8 mouse cellular contexts compared by ENCODE assay signal in the genomic region with DNA sequence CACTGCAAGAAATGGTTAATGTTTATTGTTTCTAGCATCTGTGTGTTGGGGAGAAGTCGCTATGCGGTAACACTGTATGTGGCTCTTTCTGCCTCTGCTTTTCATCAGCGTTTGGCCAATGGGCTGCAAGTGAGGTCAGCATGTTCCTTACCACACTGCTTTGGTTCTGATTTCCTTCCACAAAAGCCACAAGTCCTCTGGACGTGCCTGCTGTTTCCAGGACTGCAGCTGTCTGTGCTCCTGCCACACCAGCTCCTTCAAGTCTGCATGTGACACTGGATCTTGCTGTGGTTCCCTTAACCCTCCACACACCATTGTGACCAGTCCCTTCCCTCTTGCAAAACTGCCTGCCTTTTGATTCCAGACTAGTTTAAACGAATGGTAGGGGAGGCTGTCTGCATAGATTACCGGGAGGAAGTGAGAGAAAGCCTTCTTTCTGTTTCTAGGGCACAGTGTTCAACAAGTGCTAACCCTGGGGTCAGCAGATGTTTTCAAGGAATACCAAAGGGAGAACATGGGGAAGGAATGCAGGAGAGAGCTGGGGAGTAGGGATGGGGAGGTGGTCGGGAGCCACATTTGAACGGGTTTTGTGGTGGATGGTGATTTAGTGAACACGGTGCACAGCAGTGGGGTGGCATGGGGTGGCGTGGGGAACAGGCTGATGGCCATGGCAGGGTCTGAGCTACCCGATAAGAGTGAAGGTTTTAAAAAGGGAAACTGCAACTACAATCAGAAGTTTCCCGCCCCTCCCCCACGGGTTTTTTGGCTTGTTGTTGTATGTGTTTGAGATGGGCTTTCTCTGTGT. TPM values are rescaled to one million over a fixed set of nuclear protein-coding genes. Genes with fewer than 3 reads are reported as not detected.
DNase-seq lines count a peak whose midpoint lies in the region; ATAC-seq lines count a peak whose summit lies in the region.

No protein-coding gene starts in this region.

- no peaks in the 10 kb centered on the region for H3K9me3 ChIP-seq in kidney, embryonic 14.5 days (ENCODE audit: control insufficient read depth, low read length)
- no peaks in the 10 kb centered on the region for H3K9me3 ChIP-seq in lung, embryonic 15.5 days
- H3K9me3 ChIP-seq in neural tube, embryonic 14.5 days (ENCODE audit: control insufficient read depth, low read length), result no peaks in the 10 kb centered on the region

- H3K4me2 ChIP-seq in kidney, embryonic 14.5 days (replicated peaks; ENCODE audit: low read depth, low read length), result peak overlapping the region; percentile 4; the same call in 1 of the 2 replicates
- peak overlapping the region; percentile 47 for H3K4me2 ChIP-seq in lung, embryonic 15.5 days
- H3K4me2 ChIP-seq in neural tube, embryonic 14.5 days (ENCODE audit: low read depth, low read length), result peak overlapping the region; percentile 6; the same call in 1 of the 2 replicates

- peak; percentile 59 to 66 for DNase-seq in left cerebral cortex, postnatal 10 days (ENCODE audit: extremely low spot score in 1 of 2, low spot score in 2 of 2)
- no peak for DNase-seq in left cerebral cortex, adult 18-20 months (ENCODE audit: low spot score in 2 of 2)
- peak; percentile 75 for DNase-seq in heart, adult 8-10 months (ENCODE audit: low spot score)
- DNase-seq in frontal cortex, postnatal 25 days (ENCODE audit: low spot score in 2 of 2), result no peak

- WGBS in kidney, embryonic 14.5 days, result 11% methylated on average over 13 of the region's 13 CpGs
- 15% methylated on average over 13 of the region's 13 CpGs for WGBS in lung, embryonic 15.5 days
- 4% methylated on average over 13 of the region's 13 CpGs for WGBS in neural tube, embryonic 14.5 days

- no peaks in the 10 kb centered on the region for H3K27me3 ChIP-seq in kidney, embryonic 14.5 days (ENCODE audit: control insufficient read depth, insufficient read depth, low read length)
- no peaks in the 10 kb centered on the region for H3K27me3 ChIP-seq in lung, embryonic 15.5 days
- H3K27me3 ChIP-seq in neural tube, embryonic 14.5 days (ENCODE audit: control insufficient read depth, insufficient read depth, low read length), result no peaks in the 10 kb centered on the region

- H3K4me3 ChIP-seq in brown adipose tissue, adult 24 weeks (ENCODE audit: insufficient read depth, low read depth, low read length), result no peak overlapping the region
- no peak overlapping the region for H3K4me3 ChIP-seq in kidney, embryonic 14.5 days (ENCODE audit: low read length)
- H3K4me3 ChIP-seq in lung, embryonic 15.5 days, result no peak overlapping the region
- H3K4me3 ChIP-seq in neural tube, embryonic 14.5 days (ENCODE audit: low read depth, low read length), result no peak overlapping the region

- intact Hi-C loops in left cerebral cortex, postnatal 10 days (cut with DNase I), result loop anchor here (5.0 to 10.0 kb wide), 2 partner anchors 42 to 281 kb away; no protein-coding TSS in a partner anchor

- H3K4me1 ChIP-seq in brown adipose tissue, adult 24 weeks (ENCODE audit: control insufficient read depth, insufficient read depth, insufficient read length, low read length), result peaks cover 15% of the 10 kb centered on the region
- H3K4me1 ChIP-seq in kidney, embryonic 14.5 days (ENCODE audit: control insufficient read depth, insufficient read depth, low read length), result peaks cover 25% of the 10 kb centered on the region; the same call in 1 of the 2 replicates
- peaks cover 41% of the 10 kb centered on the region for H3K4me1 ChIP-seq in lung, embryonic 15.5 days
- H3K4me1 ChIP-seq in neural tube, embryonic 14.5 days (ENCODE audit: control insufficient read depth, insufficient read depth, low read length), result peaks cover 29% of the 10 kb centered on the region

- H3K9ac ChIP-seq in kidney, embryonic 14.5 days (ENCODE audit: low read depth, low read length), result no peak overlapping the region
- no peak overlapping the region for H3K9ac ChIP-seq in lung, embryonic 15.5 days
- H3K9ac ChIP-seq in neural tube, embryonic 14.5 days (replicated peaks; ENCODE audit: low read depth, low read length), result no peak overlapping the region

- no peaks in the 10 kb centered on the region for H3K36me3 ChIP-seq in kidney, embryonic 14.5 days (ENCODE audit: control insufficient read depth, insufficient read depth, low read length)
- H3K36me3 ChIP-seq in lung, embryonic 15.5 days, result no peaks in the 10 kb centered on the region
- H3K36me3 ChIP-seq in neural tube, embryonic 14.5 days (ENCODE audit: control insufficient read depth, insufficient read depth, low read length), result no peaks in the 10 kb centered on the region

- H3K27ac ChIP-seq in brown adipose tissue, adult 24 weeks (replicated peaks; ENCODE audit: low read depth, low read length), result peak overlapping the region; percentile 67
- peak overlapping the region; percentile 92 for H3K27ac ChIP-seq in kidney, embryonic 14.5 days (ENCODE audit: low read depth, low read length)
- H3K27ac ChIP-seq in lung, embryonic 15.5 days, result peak overlapping the region; percentile 91
- H3K27ac ChIP-seq in neural tube, embryonic 14.5 days (ENCODE audit: low read depth, low read length), result peak overlapping the region; percentile 99

- ATAC-seq in kidney, embryonic 14.5 days (ENCODE audit: low FRiP score, low TSS enrichment), result peak; percentile 37
- ATAC-seq in lung, embryonic 15.5 days (ENCODE audit: borderline replicate concordance, extremely low read depth, low FRiP score, low TSS enrichment), result peak; percentile 92
- ATAC-seq in neural tube, embryonic 14.5 days (ENCODE audit: low read depth), result peak; percentile 23; the same call in 1 of the 2 replicates

RNA-seq across cellular contexts. Expression of a gene that starts 7.9 kb away (rescaled TPM):
- 100 to 1,000 TPM; 521 to 543 TPM for total RNA-seq in left cerebral cortex, postnatal 10 days (2021)
- total RNA-seq in left cerebral cortex, adult 18-20 months (2021), result 100 to 1,000 TPM; 202 to 212 TPM
- 4.7 and 14.1 TPM in 2 replicates for polyA plus RNA-seq in brown adipose tissue, adult 24 weeks (2012; ENCODE audit: insufficient read depth, insufficient read length, missing spikeins)
- 10 to 100 TPM in 2 of 4 experiments, 1 to 10 TPM in 2; 9.1 to 14.0 (median 11.4) TPM for total RNA-seq in heart, adult 8-10 months (2022)
- 51.5 and 52.9 TPM in 2 replicates for polyA plus RNA-seq in kidney, embryonic 14.5 days (2014; fragmentation: Nextera tagmentation; extraction: Ambion mirVana)
- polyA plus RNA-seq in lung, embryonic 15.5 days (2015; fragmentation: Nextera tagmentation; extraction: Ambion mirVana), result 71.5 and 73.0 TPM in 2 replicates
- 338 and 451 TPM in 2 replicates for polyA plus RNA-seq in neural tube, embryonic 14.5 days (2014; fragmentation: Nextera tagmentation; extraction: Ambion mirVana)

Comparison
In these comparisons a context has a peak if more than half of its experiments do, and no peak if none do; other contexts are left out.
1. DNase-seq: peak in left cerebral cortex, postnatal 10 days (2 of 2) and heart, adult 8-10 months (single experiment); none in left cerebral cortex, adult 18-20 months (0 of 2) and frontal cortex, postnatal 25 days (0 of 2).
2. ATAC-seq: peak in every context shown above with its lines; median percentile 92 in lung, embryonic 15.5 days; 37 in kidney, embryonic 14.5 days; 23 in neural tube, embryonic 14.5 days.
3. Peak in every context shown above with its lines, with median percentiles within 50 percentile points of each other: H3K27ac ChIP-seq and H3K4me2 ChIP-seq.